10 mouse cellular contexts compared by ENCODE assay signal in the genomic region with DNA sequence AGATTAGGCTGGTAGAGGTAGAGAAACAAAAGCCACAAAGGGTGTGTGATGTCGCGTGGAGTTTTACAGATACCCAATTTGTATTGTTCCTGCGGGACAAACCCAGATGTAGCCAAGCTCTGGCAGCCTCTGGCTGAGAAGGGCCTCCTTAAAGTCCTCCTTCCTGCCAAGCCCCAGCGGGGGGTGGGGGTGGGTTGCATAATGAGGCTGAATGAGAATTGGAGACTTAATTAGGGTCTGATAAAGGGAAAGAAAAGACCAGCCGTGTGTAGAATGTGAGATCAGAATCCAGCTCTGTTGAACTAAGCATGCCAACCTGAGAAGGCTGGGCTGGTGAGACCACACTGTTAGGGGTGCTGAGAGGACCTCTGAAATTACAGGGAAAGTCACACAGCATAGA.
A peak's percentile ranks its signal among the peaks of the same experiment; 100 is the strongest.
DNase-seq lines count a peak whose midpoint lies in the region; ATAC-seq and TF ChIP-seq lines count a peak whose summit lies in the region.
"Had no signal": no experiment of that assay in that cellular context is flagged by ENCODE, and none has a peak within 500 bp of the region (broad histone marks: within the 10 kb centered on the region; RNA-seq: fewer than 3 reads in every experiment).

No protein-coding gene starts in this region.

- peak; percentile 29 to 44 for DNase-seq in layer of hippocampus, adult 2 months (ENCODE audit: low spot score in 2 of 2)
- DNase-seq in layer of hippocampus, adult 11-12 months (ENCODE audit: low spot score), result no peak
- DNase-seq in embryo, embryonic 11 days, result peak; percentile 54
- peak; percentile 62 for DNase-seq in hindbrain, embryonic 11.5 days (ENCODE audit: low spot score)
- no peak for DNase-seq in heart, postnatal 10 days
- DNase-seq in lung, adult 18-20 months, result no peak
- DNase-seq in lung, postnatal 10 days, result no peak

- no peaks in the 10 kb centered on the region for H3K9me3 ChIP-seq in hindbrain, embryonic 11.5 days (ENCODE audit: control insufficient read depth, low read length)
- H3K9me3 ChIP-seq in midbrain, embryonic 15.5 days, result no peaks in the 10 kb centered on the region
- H3K9me3 ChIP-seq: heart, embryonic 13.5 days; liver, embryonic 15.5 days had no signal

- no peak overlapping the region for H3K4me3 ChIP-seq in layer of hippocampus, adult 2 months
- no peak overlapping the region for H3K4me3 ChIP-seq in hindbrain, embryonic 11.5 days (ENCODE audit: low read depth, low read length)
- H3K4me3 ChIP-seq in midbrain, embryonic 15.5 days, result no peak overlapping the region
- H3K4me3 ChIP-seq: heart, embryonic 13.5 days; liver, embryonic 15.5 days had no signal

- no peak overlapping the region for H3K9ac ChIP-seq in hindbrain, embryonic 11.5 days (ENCODE audit: low read depth, low read length)
- no peak overlapping the region for H3K9ac ChIP-seq in midbrain, embryonic 15.5 days
- H3K9ac ChIP-seq: heart, embryonic 13.5 days; liver, embryonic 15.5 days had no signal

- peak; percentile 83 for ATAC-seq in hindbrain, embryonic 11.5 days (ENCODE audit: low FRiP score)
- peak; percentile 92 for ATAC-seq in midbrain, embryonic 15.5 days (replicated peaks)

- H3K36me3 ChIP-seq in hindbrain, embryonic 11.5 days (ENCODE audit: control insufficient read depth, insufficient read depth, low read length), result no peaks in the 10 kb centered on the region
- H3K36me3 ChIP-seq in midbrain, embryonic 15.5 days (replicated peaks), result no peaks in the 10 kb centered on the region
- H3K36me3 ChIP-seq: heart, embryonic 13.5 days; liver, embryonic 15.5 days had no signal

- TF ChIP-seq CTCF in layer of hippocampus, adult 2 months (conservative IDR thresholded peaks at IDR 0.05), result no peak

- H3K4me1 ChIP-seq in hindbrain, embryonic 11.5 days (replicated peaks; ENCODE audit: control insufficient read depth, insufficient read depth, low read length), result 0 out of 2 replicates have a peak, but pooled peaks cover 2% of the 10 kb centered on the region
- peaks cover 4% of the 10 kb centered on the region for H3K4me1 ChIP-seq in midbrain, embryonic 15.5 days
- H3K4me1 ChIP-seq: heart, embryonic 13.5 days; liver, embryonic 15.5 days had no signal

- intact Hi-C loops in heart, postnatal 10 days (cut with DNase I), result no loop called here

- H3K27me3 ChIP-seq in hindbrain, embryonic 11.5 days (ENCODE audit: control insufficient read depth, insufficient read depth, low read length), result no peaks in the 10 kb centered on the region
- no peaks in the 10 kb centered on the region for H3K27me3 ChIP-seq in midbrain, embryonic 15.5 days (replicated peaks)
- H3K27me3 ChIP-seq: heart, embryonic 13.5 days; liver, embryonic 15.5 days had no signal

- no peak overlapping the region for H3K27ac ChIP-seq in layer of hippocampus, adult 2 months
- H3K27ac ChIP-seq in hindbrain, embryonic 11.5 days (ENCODE audit: low read depth, low read length), result no peak overlapping the region
- peak overlapping the region; percentile 36; the same call in 1 of the 2 replicates for H3K27ac ChIP-seq in midbrain, embryonic 15.5 days
- H3K27ac ChIP-seq: heart, embryonic 13.5 days; liver, embryonic 15.5 days had no signal

- WGBS in hindbrain, embryonic 11.5 days, result 3% methylated on average over 5 of the region's 5 CpGs
- 2% methylated on average over 5 of the region's 5 CpGs for WGBS in midbrain, embryonic 15.5 days

- H3K4me2 ChIP-seq in hindbrain, embryonic 11.5 days (replicated peaks; ENCODE audit: low read depth, low read length), result no peak overlapping the region
- H3K4me2 ChIP-seq in midbrain, embryonic 15.5 days, result no peak overlapping the region
- H3K4me2 ChIP-seq: heart, embryonic 13.5 days; liver, embryonic 15.5 days had no signal

Comparison
In these comparisons a context has a peak if more than half of its experiments do, and no peak if none do; other contexts are left out.
1. DNase-seq: peak in layer of hippocampus, adult 2 months (2 of 2), embryo, embryonic 11 days (single experiment) and hindbrain, embryonic 11.5 days (single experiment); none in layer of hippocampus, adult 11-12 months (single experiment), heart, postnatal 10 days (0 of 2), lung, adult 18-20 months (0 of 2) and lung, postnatal 10 days (single experiment).